9 mouse cellular contexts compared by ENCODE assay signal in genomic region chr17:36193546-36194141, GRCm38 (mm10). TPM values are rescaled to one million over a fixed set of nuclear protein-coding genes. Genes with fewer than 3 reads are reported as not detected.
A peak's percentile ranks its signal among the peaks of the same experiment; 100 is the strongest.
DNase-seq lines count a peak whose midpoint lies in the region; ATAC-seq lines count a peak whose summit lies in the region.
"Had no signal": no experiment of that assay in that cellular context is flagged by ENCODE, and none has a peak within 500 bp of the region (broad histone marks: within the 10 kb centered on the region; RNA-seq: fewer than 3 reads in every experiment).

No protein-coding gene starts in this region.

- DNase-seq in gastrocnemius, adult 18-20 months (ENCODE audit: low spot score) = peak; percentile 41
- no peak for DNase-seq in gastrocnemius, postnatal 25 days
- DNase-seq in adrenal gland, adult 18-20 months (ENCODE audit: low spot score in 2 of 2) = peak; percentile 39 to 61
- DNase-seq in embryonic facial prominence, embryonic 14.5 days (ENCODE audit: low spot score) = peak; percentile 90
- DNase-seq in induced T-regulatory cell, adult 2 months (ENCODE audit: low read depth) = peak; percentile 93
- DNase-seq in left cerebral cortex, postnatal 10 days (ENCODE audit: extremely low spot score in 1 of 2, low spot score in 2 of 2) = peak; percentile 21 to 74
- DNase-seq in right cerebral cortex, postnatal 4 days = peak; percentile 81

- H3K4me1 ChIP-seq in embryonic facial prominence, embryonic 14.5 days (ENCODE audit: control insufficient read depth, insufficient read depth, low read length) = no peaks in the 10 kb centered on the region
- no peaks in the 10 kb centered on the region for H3K4me1 ChIP-seq in midbrain, embryonic 13.5 days (replicated peaks)
- H3K4me1 ChIP-seq: limb, embryonic 13.5 days had no signal

- WGBS in embryonic facial prominence, embryonic 14.5 days = 34% methylated on average over 8 of the region's 8 CpGs
- 38% methylated on average over 8 of the region's 8 CpGs for WGBS in midbrain, embryonic 13.5 days

- no peak overlapping the region for H3K9ac ChIP-seq in embryonic facial prominence, embryonic 14.5 days (ENCODE audit: low read depth, low read length)
- H3K9ac ChIP-seq in midbrain, embryonic 13.5 days (replicated peaks) = no peak overlapping the region
- H3K9ac ChIP-seq: limb, embryonic 13.5 days had no signal

- intact Hi-C loops in left cerebral cortex, postnatal 10 days (cut with DNase I) = loop anchor here (5.0 to 10.0 kb wide), 2 partner anchors 129 to 196 kb away; no protein-coding TSS in a partner anchor

- H3K9me3 ChIP-seq in embryonic facial prominence, embryonic 14.5 days (ENCODE audit: control insufficient read depth, low read length) = no peaks in the 10 kb centered on the region
- no peaks in the 10 kb centered on the region for H3K9me3 ChIP-seq in midbrain, embryonic 13.5 days
- H3K9me3 ChIP-seq: limb, embryonic 13.5 days had no signal

- no peak overlapping the region for H3K27ac ChIP-seq in embryonic facial prominence, embryonic 14.5 days (replicated peaks; ENCODE audit: low read depth, low read length)
- H3K27ac ChIP-seq in midbrain, embryonic 13.5 days = no peak overlapping the region
- H3K27ac ChIP-seq: limb, embryonic 13.5 days had no signal

- no peaks in the 10 kb centered on the region for H3K36me3 ChIP-seq in embryonic facial prominence, embryonic 14.5 days (ENCODE audit: control insufficient read depth, insufficient read depth, low read length)
- H3K36me3 ChIP-seq in midbrain, embryonic 13.5 days = no peaks in the 10 kb centered on the region
- H3K36me3 ChIP-seq: limb, embryonic 13.5 days had no signal

- no peak overlapping the region for H3K4me3 ChIP-seq in embryonic facial prominence, embryonic 14.5 days (ENCODE audit: low read depth, low read length)
- no peak overlapping the region for H3K4me3 ChIP-seq in midbrain, embryonic 13.5 days (replicated peaks)
- H3K4me3 ChIP-seq: limb, embryonic 13.5 days had no signal

- H3K4me2 ChIP-seq in embryonic facial prominence, embryonic 14.5 days (ENCODE audit: low read depth, low read length) = no peak overlapping the region
- no peak overlapping the region for H3K4me2 ChIP-seq in midbrain, embryonic 13.5 days (replicated peaks)
- H3K4me2 ChIP-seq: limb, embryonic 13.5 days had no signal

- 0 out of 2 replicates have a peak, but pooled peaks have one; percentile 44 for ATAC-seq in embryonic facial prominence, embryonic 14.5 days (ENCODE audit: low read depth)
- peak; percentile 50 for ATAC-seq in midbrain, embryonic 13.5 days

- H3K27me3 ChIP-seq in embryonic facial prominence, embryonic 14.5 days (replicated peaks; ENCODE audit: control insufficient read depth, insufficient read depth, low read length) = peaks cover 21% of the 10 kb centered on the region
- H3K27me3 ChIP-seq in midbrain, embryonic 13.5 days = peaks cover 34% of the 10 kb centered on the region; the same call in 1 of the 2 replicates

RNA-seq across cellular contexts. Expression of gene H2-T3, which starts 3.6 kb away (rescaled TPM):
- total RNA-seq in gastrocnemius, adult 18-20 months (2021) = not detected
- total RNA-seq in gastrocnemius, postnatal 25 days (2021) = not detected
- total RNA-seq in adrenal gland, adult 18-20 months (2021) = not detected
- polyA plus RNA-seq in embryonic facial prominence, embryonic 14.5 days (2014; fragmentation: Nextera tagmentation; extraction: Ambion mirVana) = not detected in 2 replicates
- not detected for total RNA-seq in left cerebral cortex, postnatal 10 days (2021)
- not detected in 2 replicates for polyA plus RNA-seq in midbrain, embryonic 13.5 days (2015; fragmentation: Nextera tagmentation; extraction: Ambion mirVana)
- polyA plus RNA-seq: limb, embryonic 13.5 days had no signal

RNA-seq across cellular contexts. Expression of gene Gm8909, which starts 25.3 kb away (rescaled TPM):
- total RNA-seq in gastrocnemius, adult 18-20 months (2021) = not detected
- not detected for total RNA-seq in gastrocnemius, postnatal 25 days (2021)
- total RNA-seq in adrenal gland, adult 18-20 months (2021) = under 1 TPM in 1 of 2 experiments, not detected in 1; 0.90 TPM
- polyA plus RNA-seq in embryonic facial prominence, embryonic 14.5 days (2014; fragmentation: Nextera tagmentation; extraction: Ambion mirVana) = not detected in 2 replicates
- total RNA-seq in left cerebral cortex, postnatal 10 days (2021) = not detected
- polyA plus RNA-seq in midbrain, embryonic 13.5 days (2015; fragmentation: Nextera tagmentation; extraction: Ambion mirVana) = not detected in 2 replicates
- polyA plus RNA-seq: limb, embryonic 13.5 days had no signal
